Mouse (Mus musculus) CD4-positive, CD25-positive, alpha-beta regulatory T cell, adult 4 months (primary cell): ENCODE data around the gene Hist1h2ab. TPM values are rescaled to one million over a fixed set of nuclear protein-coding genes. Genes with fewer than 3 reads are reported as not detected.
"Not testable (repeated sequence)": the region's sequence is repeated elsewhere in the genome, so short reads cannot be mapped to it uniquely, and the experiment has no call there.

Source experiments
- ATAC-seq: one replicate; pipeline ENCODE4 v1.8.0; 2017
- polyA plus RNA-seq, 2 experiments: library from polyadenylated mRNA; unstranded; fragments of 100-300 nt; shearing (Covaris generic); gene quantifications; one replicate each; pipeline ENCODE4 v1.2.1; 2017

The Hist1h2ab gene
- polyA plus RNA-seq, 2 experiments from 2014 or later = 2.8 to 8.2 TPM

- no peak for ATAC-seq
These were observed 4.1 kb downstream of the Hist1h2ab start for GRCm38 (mm10) chr13:23755000-23755399.

GRCm38 (mm10) chr13:23756790-23757189 lies 5.9 kb downstream of the Hist1h2ab start, which contains the start of gene Hist1h4b:
Gene Hist1h4b, plus strand, starts transcription at chr13:23757013.
- peak; percentile 61 for ATAC-seq

DNA sequence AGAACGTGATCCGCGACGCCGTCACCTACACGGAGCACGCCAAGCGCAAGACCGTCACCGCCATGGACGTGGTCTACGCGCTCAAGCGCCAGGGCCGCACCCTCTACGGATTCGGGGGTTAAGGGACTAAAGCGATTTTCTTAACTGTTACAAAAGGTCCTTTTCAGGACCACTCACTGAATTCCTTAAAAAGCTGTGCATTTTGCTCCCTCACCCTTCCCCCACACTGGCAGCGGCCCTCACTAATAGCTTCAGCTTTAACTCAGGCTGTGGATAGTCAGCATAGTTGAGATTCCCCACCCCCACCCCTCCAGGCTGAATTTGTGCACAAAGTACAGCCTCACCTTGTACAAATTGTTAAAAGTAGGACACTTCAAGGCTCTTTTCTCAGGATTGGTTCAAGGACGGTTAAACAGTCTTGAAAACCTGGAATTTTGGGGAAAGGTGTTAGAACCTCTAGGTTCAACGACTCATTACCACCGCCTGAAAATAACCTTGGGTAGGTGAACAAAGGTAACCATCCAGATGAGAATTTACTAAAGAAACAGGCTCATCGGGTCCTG lies 6.4 kb downstream of the Hist1h2ab start:
- ATAC-seq = no peak

GRCm38 (mm10) chr13:23757921-23758320 lies 7.0 kb downstream of the Hist1h2ab start:
- no peak for ATAC-seq

DNA sequence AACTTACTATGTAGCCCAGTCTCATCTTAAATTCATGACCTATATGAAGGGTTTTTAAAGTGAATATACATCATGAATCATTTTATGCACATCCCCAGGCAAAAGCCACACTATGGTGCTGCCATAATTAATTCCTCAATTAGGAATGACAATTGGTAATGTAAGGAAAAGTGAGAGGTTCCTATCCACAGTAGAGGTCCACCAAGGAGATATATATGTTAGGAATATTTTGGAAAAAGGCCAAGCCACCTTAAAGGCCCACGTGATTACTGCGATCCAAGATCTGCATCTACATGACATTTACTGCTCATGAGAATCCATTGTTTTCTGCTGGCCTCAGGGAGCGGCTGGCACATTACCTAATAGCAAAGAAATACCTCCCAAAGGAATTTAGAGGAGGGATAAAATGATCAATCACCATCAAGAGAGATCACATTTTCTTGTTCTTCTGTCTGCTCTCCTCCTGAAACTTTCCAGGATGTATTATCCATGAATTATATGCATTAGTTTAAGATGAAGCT lies 8.4 kb downstream of the Hist1h2ab start:
- ATAC-seq = no peak

GRCm38 (mm10) chr13:23759916-23760239 lies 9.0 kb downstream of the Hist1h2ab start:
- no peak for ATAC-seq

DNA sequence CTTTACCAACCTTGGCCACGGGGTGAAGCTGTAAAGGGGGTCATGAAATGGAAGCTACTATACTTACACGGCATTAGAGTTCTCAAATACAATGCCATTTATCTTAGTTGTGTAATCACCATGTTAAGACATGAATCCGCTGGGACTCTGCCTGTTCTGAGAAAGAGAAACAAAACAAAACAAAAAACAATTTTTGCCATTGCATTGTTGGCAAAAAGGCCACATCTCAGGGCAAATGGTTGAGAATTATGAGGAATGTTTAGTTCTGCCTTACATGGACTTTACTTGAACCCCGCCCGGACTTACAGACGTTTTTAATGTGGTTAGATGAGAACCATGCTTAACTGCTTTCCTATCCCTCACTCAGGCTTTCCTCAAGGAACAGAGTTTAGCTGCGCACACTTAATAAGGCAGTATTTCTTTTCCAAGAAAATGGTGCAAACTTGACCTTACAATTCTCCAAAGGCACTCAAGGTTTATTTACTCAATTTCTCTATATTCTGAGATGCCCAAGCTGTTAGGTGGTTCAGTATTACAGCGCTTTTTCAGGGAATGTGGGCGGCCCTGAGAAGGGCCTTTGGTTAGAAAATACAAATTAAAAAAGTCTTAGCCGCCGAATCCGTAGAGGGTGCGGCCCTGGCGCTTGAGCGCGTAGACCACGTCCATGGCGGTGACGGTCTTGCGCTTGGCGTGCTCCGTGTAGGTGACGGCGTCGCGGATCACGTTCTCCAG lies 9.5 kb downstream of the Hist1h2ab start:
- ATAC-seq = no peak

DNA sequence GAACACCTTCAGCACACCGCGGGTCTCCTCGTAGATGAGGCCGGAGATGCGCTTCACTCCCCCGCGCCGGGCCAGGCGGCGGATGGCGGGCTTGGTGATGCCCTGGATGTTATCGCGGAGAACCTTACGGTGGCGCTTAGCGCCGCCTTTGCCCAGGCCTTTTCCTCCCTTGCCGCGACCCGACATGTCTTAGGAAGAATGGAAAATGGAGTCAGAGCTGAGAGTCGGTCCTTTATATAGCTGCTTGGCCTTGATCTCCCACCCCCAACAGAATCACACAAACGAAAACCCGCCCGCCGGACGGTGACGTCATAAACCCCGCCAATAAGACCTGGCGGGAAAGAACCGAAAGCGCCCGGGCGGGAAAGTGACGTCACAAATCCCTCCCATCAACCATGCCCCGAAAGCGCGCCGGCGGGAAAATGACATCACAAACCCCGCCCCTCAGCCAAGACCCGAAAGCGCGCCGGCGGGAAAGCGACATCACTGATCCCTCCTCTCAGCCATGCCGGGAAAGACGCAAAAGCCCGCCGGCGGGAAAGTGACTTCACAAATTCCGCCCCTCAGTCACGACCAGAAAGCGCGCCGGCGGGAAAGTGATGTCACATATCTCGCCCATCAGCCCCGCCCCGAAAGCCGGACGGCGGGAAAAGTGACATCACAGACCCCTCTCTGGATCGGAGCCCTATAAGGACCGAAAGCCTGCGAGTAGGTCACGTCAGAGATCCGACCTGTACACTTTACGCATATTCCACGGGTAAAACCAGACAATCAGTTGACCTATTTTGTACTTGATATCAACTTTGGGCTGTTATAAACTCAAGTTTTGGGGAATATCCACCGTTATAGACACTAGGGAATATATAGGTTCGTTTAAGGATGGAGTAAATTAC lies 10.3 kb downstream of the Hist1h2ab start, which contains the start of gene Hist1h4a:
Gene Hist1h4a (minus strand): TSS at position 259 of the 893 bp plus-strand sequence.
- ATAC-seq = peak; percentile 65

DNA sequence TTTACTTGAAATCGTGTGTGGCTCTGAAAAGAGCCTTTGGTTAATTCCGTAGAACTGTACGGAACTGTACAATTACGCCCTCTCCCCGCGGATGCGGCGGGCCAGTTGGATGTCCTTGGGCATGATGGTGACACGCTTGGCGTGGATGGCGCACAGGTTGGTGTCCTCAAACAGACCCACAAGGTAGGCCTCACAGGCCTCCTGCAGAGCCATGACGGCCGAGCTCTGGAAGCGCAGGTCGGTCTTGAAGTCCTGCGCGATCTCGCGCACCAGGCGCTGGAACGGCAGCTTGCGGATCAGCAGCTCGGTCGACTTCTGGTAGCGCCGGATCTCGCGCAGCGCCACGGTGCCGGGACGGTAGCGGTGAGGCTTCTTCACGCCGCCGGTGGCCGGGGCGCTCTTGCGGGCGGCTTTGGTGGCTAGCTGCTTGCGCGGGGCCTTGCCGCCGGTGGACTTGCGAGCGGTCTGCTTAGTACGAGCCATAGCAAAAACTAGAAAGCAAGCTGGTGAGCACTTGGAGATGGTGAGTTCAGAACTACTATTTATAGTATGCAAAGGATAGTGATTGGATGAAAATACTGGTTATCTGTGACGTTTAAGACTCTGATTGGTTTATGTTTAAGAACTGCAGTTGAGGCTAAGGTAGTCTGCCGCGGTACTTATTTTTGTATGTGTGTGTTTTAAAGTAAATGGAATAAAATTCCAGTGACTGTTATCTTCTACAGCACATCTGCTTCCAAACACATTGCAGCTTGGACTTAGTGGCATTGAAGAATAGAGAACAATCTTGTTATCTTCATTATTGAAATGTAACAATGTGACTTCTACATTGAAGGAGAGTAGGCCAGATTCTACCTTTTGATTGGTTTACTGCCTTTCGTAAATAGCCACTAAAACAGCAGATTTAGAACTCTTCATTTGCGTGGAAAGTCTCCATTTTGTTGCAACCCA lies 11.2 kb downstream of the Hist1h2ab start, which contains the start of gene Hist1h3a:
Gene Hist1h3a (minus strand): TSS at position 516 of the 951 bp plus-strand sequence.
- ATAC-seq = peak; percentile 65

DNA sequence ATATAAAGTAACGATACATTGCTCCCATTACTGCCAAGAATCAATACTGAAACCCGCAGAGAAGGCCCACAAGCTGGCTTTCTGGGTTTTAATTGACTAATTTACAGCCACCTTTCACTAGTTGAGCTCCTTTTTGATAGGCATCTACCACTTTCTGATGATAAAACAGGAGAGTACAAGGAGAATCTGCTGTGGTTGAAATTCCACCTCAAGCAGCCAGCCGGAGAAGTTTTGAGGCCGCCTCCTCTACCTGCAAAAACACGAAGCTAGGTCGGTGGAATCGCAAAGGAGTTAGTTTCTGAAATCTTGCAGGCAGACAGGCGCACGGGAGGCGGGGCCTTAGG lies 12.3 kb downstream of the Hist1h2ab start:
- ATAC-seq = no peak

- ATAC-seq = peak; percentile 48
These were observed 12.8 kb downstream of the Hist1h2ab start, which contains the start of gene Hist1h1a for GRCm38 (mm10) chr13:23763586-23764323. Gene Hist1h1a, plus strand, starts transcription at chr13:23763666.

GRCm38 (mm10) chr13:23764324-23765171 lies 13.6 kb downstream of the Hist1h2ab start:
- no peak for ATAC-seq

GRCm38 (mm10) chr13:23765172-23765513 lies 14.2 kb downstream of the Hist1h2ab start:
- no peak for ATAC-seq

- ATAC-seq = no peak
These were observed 15.8 kb downstream of the Hist1h2ab start for GRCm38 (mm10) chr13:23766772-23767171.

- no peak for ATAC-seq
These were observed 18.0 kb downstream of the Hist1h2ab start for GRCm38 (mm10) chr13:23768834-23769397.

GRCm38 (mm10) chr13:23769613-23770012 lies 18.7 kb downstream of the Hist1h2ab start, which contains the start of gene Trim38:
Gene Trim38, plus strand, starts transcription at chr13:23769913.
- not testable (repeated sequence) for ATAC-seq

DNA sequence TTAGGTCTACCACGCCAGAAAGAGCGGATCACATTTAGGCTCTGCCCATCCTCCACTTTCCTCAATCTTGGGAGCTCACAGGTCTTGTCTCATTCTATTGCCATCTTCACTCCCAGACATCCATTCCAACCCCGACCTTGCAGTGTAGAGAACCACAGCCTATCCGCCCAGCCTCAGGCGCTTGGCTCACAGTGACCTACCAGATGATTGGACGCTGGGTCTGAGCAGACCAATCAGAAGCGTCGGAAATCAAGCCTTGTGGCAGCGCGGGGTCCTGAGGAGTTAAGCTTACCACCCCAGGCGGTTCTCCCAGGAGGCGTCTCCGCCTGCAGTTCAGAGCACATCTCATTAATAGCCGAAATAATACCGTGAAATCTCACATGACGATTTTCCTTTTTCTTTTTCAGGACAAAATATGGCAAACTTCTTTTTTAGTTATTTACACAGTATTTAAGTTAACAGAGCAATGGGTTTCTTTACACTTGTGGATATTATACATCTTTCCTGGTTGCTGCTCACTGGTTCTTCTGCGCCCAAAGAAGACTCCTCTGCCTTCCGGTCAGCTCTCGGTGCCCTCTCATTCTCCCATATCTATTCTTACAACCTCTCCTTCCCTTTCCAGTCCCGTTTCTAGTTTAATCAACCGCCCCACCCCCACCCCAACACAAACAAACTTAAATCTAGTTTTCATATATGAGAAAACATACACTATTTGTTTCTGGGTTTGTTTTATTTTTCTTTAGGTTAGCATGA lies 21.8 kb downstream of the Hist1h2ab start:
- no peak for ATAC-seq

DNA sequence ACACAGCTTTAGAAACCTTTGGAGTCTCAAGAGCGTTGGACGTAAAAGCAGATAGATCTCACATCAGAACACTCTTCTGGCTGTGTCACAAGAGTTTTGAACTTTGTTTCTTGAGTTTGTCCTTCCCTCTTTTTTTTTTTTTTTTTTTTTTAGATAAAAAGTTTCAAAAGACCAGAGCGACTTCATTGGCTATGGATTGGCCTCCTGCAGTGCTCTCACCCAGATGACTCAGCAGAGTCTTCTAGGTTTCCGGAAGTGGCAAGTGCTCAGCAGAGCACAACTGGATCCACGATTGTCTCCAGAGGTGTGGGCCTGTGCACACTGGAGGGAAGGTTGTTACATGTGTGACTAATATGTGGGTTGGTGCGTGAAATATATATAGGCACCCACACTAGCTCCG lies 27.4 kb downstream of the Hist1h2ab start:
- no peak for ATAC-seq

DNA sequence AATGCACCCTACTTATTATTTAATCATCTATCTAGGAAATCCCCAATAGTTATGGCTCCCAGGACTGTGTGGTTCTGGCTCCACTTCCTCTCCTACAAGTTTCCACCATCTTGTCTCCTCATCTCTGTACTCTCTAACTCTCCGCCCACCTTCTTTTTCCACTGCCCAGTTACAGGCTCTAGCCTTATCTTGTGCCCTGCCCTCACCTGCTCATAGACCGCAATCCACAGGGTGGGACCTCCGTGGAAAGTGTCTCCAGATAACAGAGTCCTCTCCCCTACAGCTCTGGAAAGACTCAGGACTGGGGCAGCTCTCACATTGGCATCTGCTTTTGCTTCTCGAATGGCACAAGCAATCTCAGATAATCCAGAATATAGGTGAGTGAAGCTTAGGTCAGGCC lies 28.1 kb downstream of the Hist1h2ab start:
- no peak for ATAC-seq
